Mouse (Mus musculus): ENCODE measurements around the gene Slc26a6. TPM values are rescaled to one million over a fixed set of nuclear protein-coding genes. Genes with fewer than 3 reads are reported as not detected.

Slc26a6 gene
- 10.0 and 11.2 TPM in 2 replicates for polyA plus RNA-seq (2015; fragmentation: Nextera tagmentation; extraction: Ambion mirVana)

DNA sequence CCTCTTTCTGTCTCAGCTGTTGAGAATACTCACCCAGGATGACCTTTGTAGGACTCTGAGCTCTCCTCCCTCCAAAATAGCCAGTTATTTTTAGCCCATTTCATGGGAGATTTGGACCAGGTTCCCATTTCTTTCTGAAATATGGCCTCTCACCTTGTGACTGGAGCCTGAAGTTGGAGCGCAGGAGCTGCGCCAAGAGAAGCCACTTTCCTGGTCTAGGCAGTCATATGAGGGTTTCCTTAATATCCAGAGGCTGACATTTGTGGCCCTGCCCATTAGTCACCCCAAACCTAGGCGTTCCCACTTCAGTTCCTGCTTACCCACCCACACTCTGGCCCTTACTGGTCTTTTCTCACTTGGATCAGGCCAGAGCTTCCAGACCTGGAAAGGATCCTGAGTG, at the start of gene Slc26a6:
TSS of gene Slc26a6 (plus strand) at position 308 of the 400 bp plus-strand sequence.
- Histone ChIP-seq H3K4me2 (ENCODE audit: low read depth, low read length) (peak within 1 kb of the TSS; percentile 89), H3K27ac (ENCODE audit: low read length) (peak within 1 kb of the TSS; percentile 94), H3K4me3 (ENCODE audit: low read length) (peak within 1 kb of the TSS; percentile 86), H3K9ac (ENCODE audit: low read length) (peak within 1 kb of the TSS; percentile 75), H3K4me1 (replicated peaks; ENCODE audit: control insufficient read depth, insufficient read depth, low read length) (peaks cover 18% of the 10 kb centered on the region), H3K36me3 (ENCODE audit: control insufficient read depth, insufficient read depth, low read length) (no peaks in the 10 kb centered on the region), H3K27me3 (ENCODE audit: control insufficient read depth, insufficient read depth, low read depth, low read length) (no peaks in the 10 kb centered on the region), H3K9me3 (ENCODE audit: control insufficient read depth, low read length) (no peaks in the 10 kb centered on the region)
- WGBS = 72% methylated on average over 3 of the region's 3 CpGs
- no peak for ATAC-seq (ENCODE audit: low read depth)

GRCm38 (mm10) chr9:108805768-108806167, 47.3 kb upstream of the Slc26a6 start:
- H3K4me1 ChIP-seq (replicated peaks; ENCODE audit: control insufficient read depth, insufficient read depth, low read length) = peaks cover 11% of the 10 kb centered on the region
- H3K9me3 ChIP-seq (ENCODE audit: control insufficient read depth, low read length) = no peaks in the 10 kb centered on the region
- WGBS = 82% methylated on average over 8 of the region's 8 CpGs
- no peak overlapping the region for H3K27ac ChIP-seq (ENCODE audit: low read length)
- no peak for ATAC-seq (ENCODE audit: low read depth)
- no peak overlapping the region for H3K4me3 ChIP-seq (ENCODE audit: low read length)
- no peak overlapping the region for H3K4me2 ChIP-seq (ENCODE audit: low read depth, low read length)
- no peak overlapping the region for H3K9ac ChIP-seq (ENCODE audit: low read length)
- H3K27me3 ChIP-seq (ENCODE audit: control insufficient read depth, insufficient read depth, low read depth, low read length) = no peaks in the 10 kb centered on the region
- peaks cover 36% of the 10 kb centered on the region for H3K36me3 ChIP-seq (ENCODE audit: control insufficient read depth, insufficient read depth, low read length)

GRCm38 (mm10) chr9:108806379-108806778, 46.7 kb upstream of the Slc26a6 start:
- Histone ChIP-seq H3K27me3 (ENCODE audit: control insufficient read depth, insufficient read depth, low read depth, low read length) (no peaks in the 10 kb centered on the region), H3K27ac (ENCODE audit: low read length) (no peak overlapping the region), H3K4me3 (ENCODE audit: low read length) (no peak overlapping the region), H3K9me3 (ENCODE audit: control insufficient read depth, low read length) (no peaks in the 10 kb centered on the region), H3K4me1 (replicated peaks; ENCODE audit: control insufficient read depth, insufficient read depth, low read length) (peaks cover 11% of the 10 kb centered on the region), H3K4me2 (ENCODE audit: low read depth, low read length) (no peak overlapping the region), H3K9ac (ENCODE audit: low read length) (no peak overlapping the region), H3K36me3 (ENCODE audit: control insufficient read depth, insufficient read depth, low read length) (peaks cover 34% of the 10 kb centered on the region)
- ATAC-seq (ENCODE audit: low read depth) = no peak

DNA sequence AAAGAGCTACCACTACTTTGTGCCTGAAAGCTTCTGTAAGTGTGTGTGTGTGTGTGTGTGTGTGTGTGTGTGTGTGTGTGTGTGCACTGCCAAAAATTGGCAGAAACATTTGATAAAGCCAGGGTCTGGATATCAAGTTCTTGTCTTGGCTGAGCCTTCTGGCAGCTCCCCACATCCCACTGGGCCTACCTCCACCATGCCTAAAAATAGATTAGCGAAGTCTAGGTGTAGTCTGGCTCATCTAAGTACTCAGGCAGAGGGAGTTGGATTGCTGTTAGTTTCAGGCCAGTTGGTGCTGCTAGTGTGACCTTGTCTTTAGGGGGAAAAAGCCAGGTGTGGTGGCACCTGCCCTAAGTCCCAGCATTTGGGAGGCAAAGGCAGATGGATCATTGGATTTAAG, 46.3 kb upstream of the Slc26a6 start:
- H3K36me3 ChIP-seq (ENCODE audit: control insufficient read depth, insufficient read depth, low read length) = peaks cover 30% of the 10 kb centered on the region
- no peak overlapping the region for H3K4me3 ChIP-seq (ENCODE audit: low read length)
- no peak overlapping the region for H3K9ac ChIP-seq (ENCODE audit: low read length)
- WGBS = 76% methylated on average over 1 of the region's 1 CpGs
- no peak overlapping the region for H3K4me2 ChIP-seq (ENCODE audit: low read depth, low read length)
- peaks cover 11% of the 10 kb centered on the region for H3K4me1 ChIP-seq (replicated peaks; ENCODE audit: control insufficient read depth, insufficient read depth, low read length)
- ATAC-seq (ENCODE audit: low read depth) = no peak
- H3K27me3 ChIP-seq (ENCODE audit: control insufficient read depth, insufficient read depth, low read depth, low read length) = no peaks in the 10 kb centered on the region
- H3K27ac ChIP-seq (ENCODE audit: low read length) = no peak overlapping the region
- no peaks in the 10 kb centered on the region for H3K9me3 ChIP-seq (ENCODE audit: control insufficient read depth, low read length)

GRCm38 (mm10) chr9:108807674-108808073, 45.4 kb upstream of the Slc26a6 start:
- peak; percentile 15 for ATAC-seq (ENCODE audit: low read depth)
- no peak overlapping the region for H3K4me3 ChIP-seq (ENCODE audit: low read length)
- peaks cover 24% of the 10 kb centered on the region for H3K36me3 ChIP-seq (ENCODE audit: control insufficient read depth, insufficient read depth, low read length)

GRCm38 (mm10) chr9:108808163-108808665, 44.9 kb upstream of the Slc26a6 start, which contains the start of gene Nckipsd:
Gene Nckipsd (plus strand): TSS chr9:108808368.
- Histone ChIP-seq H3K36me3 (ENCODE audit: control insufficient read depth, insufficient read depth, low read length) (peaks cover 22% of the 10 kb centered on the region), H3K4me1 (replicated peaks; ENCODE audit: control insufficient read depth, insufficient read depth, low read length) (peaks cover 11% of the 10 kb centered on the region), H3K4me2 (ENCODE audit: low read depth, low read length) (peak within 1 kb of the TSS; percentile 87), H3K9ac (ENCODE audit: low read length) (peak within 1 kb of the TSS; percentile 87), H3K27me3 (ENCODE audit: control insufficient read depth, insufficient read depth, low read depth, low read length) (no peaks in the 10 kb centered on the region), H3K9me3 (ENCODE audit: control insufficient read depth, low read length) (no peaks in the 10 kb centered on the region), H3K4me3 (ENCODE audit: low read length) (peak within 1 kb of the TSS; percentile 82), H3K27ac (ENCODE audit: low read length) (no peak within 1 kb of the TSS)
- ATAC-seq (ENCODE audit: low read depth) = peak; percentile 92
- under 1% methylated on average over 51 of the region's 62 CpGs for WGBS

More at GRCm38 (mm10) chr9:108807674-108808073, 45.4 kb upstream of the Slc26a6 start:
- Histone ChIP-seq H3K4me1 (replicated peaks; ENCODE audit: control insufficient read depth, insufficient read depth, low read length) (peaks cover 11% of the 10 kb centered on the region), H3K9ac (ENCODE audit: low read length) (no peak overlapping the region; the same call in 1 of the 2 replicates), H3K9me3 (ENCODE audit: control insufficient read depth, low read length) (no peaks in the 10 kb centered on the region), H3K27ac (ENCODE audit: low read length) (no peak overlapping the region), H3K27me3 (ENCODE audit: control insufficient read depth, insufficient read depth, low read depth, low read length) (no peaks in the 10 kb centered on the region), H3K4me2 (ENCODE audit: low read depth, low read length) (no peak overlapping the region)
- 67% methylated on average over 5 of the region's 5 CpGs for WGBS

GRCm38 (mm10) chr9:108809188-108809587, 43.9 kb upstream of the Slc26a6 start:
- Histone ChIP-seq H3K4me3 (ENCODE audit: low read length) (peak overlapping the region; percentile 82), H3K27ac (ENCODE audit: low read length) (no peak overlapping the region), H3K9ac (ENCODE audit: low read length) (peak overlapping the region; percentile 87; the same call in 1 of the 2 replicates), H3K27me3 (ENCODE audit: control insufficient read depth, insufficient read depth, low read depth, low read length) (no peaks in the 10 kb centered on the region), H3K4me1 (replicated peaks; ENCODE audit: control insufficient read depth, insufficient read depth, low read length) (peaks cover 11% of the 10 kb centered on the region), H3K36me3 (ENCODE audit: control insufficient read depth, insufficient read depth, low read length) (peaks cover 19% of the 10 kb centered on the region), H3K9me3 (ENCODE audit: control insufficient read depth, low read length) (no peaks in the 10 kb centered on the region), H3K4me2 (ENCODE audit: low read depth, low read length) (peak overlapping the region; percentile 87)
- ATAC-seq (ENCODE audit: low read depth) = peak; percentile 27
- WGBS = 38% methylated on average over 5 of the region's 5 CpGs

GRCm38 (mm10) chr9:108809723-108810122, 43.4 kb upstream of the Slc26a6 start:
- Histone ChIP-seq H3K9ac (ENCODE audit: low read length) (peak overlapping the region; percentile 12; the same call in 1 of the 2 replicates), H3K4me2 (ENCODE audit: low read depth, low read length) (0 out of 2 replicates have a peak overlapping the region, but pooled peaks have one; percentile 87), H3K36me3 (ENCODE audit: control insufficient read depth, insufficient read depth, low read length) (peaks cover 16% of the 10 kb centered on the region), H3K27me3 (ENCODE audit: control insufficient read depth, insufficient read depth, low read depth, low read length) (no peaks in the 10 kb centered on the region), H3K4me3 (ENCODE audit: low read length) (no peak overlapping the region), H3K27ac (ENCODE audit: low read length) (no peak overlapping the region), H3K9me3 (ENCODE audit: control insufficient read depth, low read length) (no peaks in the 10 kb centered on the region), H3K4me1 (replicated peaks; ENCODE audit: control insufficient read depth, insufficient read depth, low read length) (peaks cover 11% of the 10 kb centered on the region)
- no peak for ATAC-seq (ENCODE audit: low read depth)
- 51% methylated on average over 6 of the region's 6 CpGs for WGBS

DNA sequence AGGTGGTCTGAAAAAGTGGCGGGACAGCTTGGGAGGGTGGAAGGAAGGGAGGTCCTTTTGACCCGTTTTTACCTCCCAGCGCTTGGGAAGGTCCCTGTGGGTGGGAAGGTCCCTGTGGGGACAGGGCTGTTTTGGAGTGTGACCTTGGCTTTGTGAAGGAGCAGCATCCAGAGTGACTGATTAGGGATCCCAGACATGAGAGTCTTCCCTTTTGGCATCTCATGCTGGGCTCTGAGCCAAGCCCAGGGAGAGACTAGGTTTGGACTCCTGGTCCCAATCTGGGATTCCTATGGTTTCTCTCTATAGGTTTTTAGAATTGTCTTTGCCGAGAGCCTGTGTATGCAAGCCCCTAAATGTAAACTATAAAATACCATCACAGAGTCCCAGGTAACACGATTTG, 42.6 kb upstream of the Slc26a6 start:
- Histone ChIP-seq H3K4me1 (replicated peaks; ENCODE audit: control insufficient read depth, insufficient read depth, low read length) (peaks cover 11% of the 10 kb centered on the region), H3K36me3 (ENCODE audit: control insufficient read depth, insufficient read depth, low read length) (peaks cover 19% of the 10 kb centered on the region), H3K4me2 (ENCODE audit: low read depth, low read length) (no peak overlapping the region), H3K9me3 (ENCODE audit: control insufficient read depth, low read length) (no peaks in the 10 kb centered on the region), H3K9ac (ENCODE audit: low read length) (no peak overlapping the region; the same call in 1 of the 2 replicates), H3K4me3 (ENCODE audit: low read length) (no peak overlapping the region), H3K27me3 (ENCODE audit: control insufficient read depth, insufficient read depth, low read depth, low read length) (no peaks in the 10 kb centered on the region), H3K27ac (ENCODE audit: low read length) (no peak overlapping the region)
- WGBS = 88% methylated on average over 5 of the region's 5 CpGs
- no peak for ATAC-seq (ENCODE audit: low read depth)

Measured in lung, embryonic 16.5 days (tissue).